Mouse (Mus musculus): ENCODE results near the gene Slc43a1. TPM values are rescaled to one million over a fixed set of nuclear protein-coding genes. Genes with fewer than 3 reads are reported as not detected.

Gene Slc43a1
- total and polyA plus RNA-seq, 2 experiments from 2014 or later, result 2.8 to 3.9 TPM

DNA sequence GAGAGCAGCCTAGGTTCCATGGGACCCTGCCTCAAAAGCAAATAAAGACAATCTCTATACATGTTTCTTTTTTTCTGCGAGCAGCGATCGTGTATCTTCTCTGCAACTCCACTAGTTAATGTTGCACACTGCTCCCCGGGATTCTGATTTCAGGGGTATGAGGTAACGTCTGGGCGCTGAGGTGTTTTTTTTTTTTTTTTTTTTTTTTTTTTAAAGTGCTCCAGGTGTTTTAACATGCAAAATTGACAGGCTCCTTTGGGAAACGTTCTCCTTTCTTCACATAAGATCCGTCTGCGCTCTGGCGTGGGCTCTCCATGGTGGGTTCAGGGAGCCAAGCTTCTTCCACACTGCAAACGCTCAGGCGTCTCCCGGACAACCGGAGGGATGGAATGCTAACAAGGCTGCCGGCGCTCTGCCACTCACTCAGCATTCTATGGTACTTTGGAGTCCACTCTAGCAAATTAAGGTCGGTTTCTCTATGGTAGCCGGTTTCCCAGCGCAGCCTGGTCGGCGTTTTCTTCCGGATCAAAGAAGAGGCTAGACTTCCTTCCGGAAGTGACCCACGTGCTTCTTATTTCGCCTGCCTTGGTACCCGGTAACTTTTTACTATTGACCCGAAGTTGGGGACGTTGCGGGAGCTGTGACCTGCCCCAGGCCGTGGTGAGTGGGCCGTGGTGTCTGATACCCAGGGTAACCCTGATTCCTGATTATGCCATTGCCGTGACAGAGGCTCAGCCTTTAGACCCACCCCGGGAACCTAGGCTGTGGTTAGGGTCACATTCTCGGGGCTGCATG lies 12.0 kb upstream of the Slc43a1 start, which contains the start of gene Timm10:
Gene Timm10, plus strand, starts transcription at position 510 of the 795 bp plus-strand sequence.
- peak within 1 kb of the TSS; percentile 68 for H3K4me3 ChIP-seq (ENCODE audit: low read depth, low read length)
- H3K9ac ChIP-seq (replicated peaks; ENCODE audit: low read depth, low read length), result peak within 1 kb of the TSS; percentile 69
- under 1% methylated on average over 34 of the region's 34 CpGs for WGBS
- H3K9me3 ChIP-seq (replicated peaks; ENCODE audit: control insufficient read depth, low read length), result no peaks in the 10 kb centered on the region
- peak within 1 kb of the TSS; percentile 92 for H3K4me2 ChIP-seq (ENCODE audit: low read depth, low read length)
- H3K27ac ChIP-seq (ENCODE audit: low read depth), result peak within 1 kb of the TSS; percentile 87
- H3K27me3 ChIP-seq (ENCODE audit: control insufficient read depth, insufficient read depth, low read length), result no peaks in the 10 kb centered on the region
- peaks cover 11% of the 10 kb centered on the region; the same call in 1 of the 2 replicates for H3K36me3 ChIP-seq (replicated peaks; ENCODE audit: control insufficient read depth, insufficient read depth, low read length)
- TF ChIP-seq EP300 (IDR thresholded peaks at IDR 0.05; ENCODE audit: low read depth), result peak; percentile 74
- TF ChIP-seq CTCF (IDR thresholded peaks at IDR 0.05; ENCODE audit: low read depth), result no peak
- peaks cover 11% of the 10 kb centered on the region for H3K4me1 ChIP-seq (ENCODE audit: control insufficient read depth, insufficient read depth)
- ATAC-seq (ENCODE audit: insufficient read depth, low read depth), result peak; percentile 79
- DNase-seq (ENCODE audit: low spot score), result peak; percentile 97

DNA sequence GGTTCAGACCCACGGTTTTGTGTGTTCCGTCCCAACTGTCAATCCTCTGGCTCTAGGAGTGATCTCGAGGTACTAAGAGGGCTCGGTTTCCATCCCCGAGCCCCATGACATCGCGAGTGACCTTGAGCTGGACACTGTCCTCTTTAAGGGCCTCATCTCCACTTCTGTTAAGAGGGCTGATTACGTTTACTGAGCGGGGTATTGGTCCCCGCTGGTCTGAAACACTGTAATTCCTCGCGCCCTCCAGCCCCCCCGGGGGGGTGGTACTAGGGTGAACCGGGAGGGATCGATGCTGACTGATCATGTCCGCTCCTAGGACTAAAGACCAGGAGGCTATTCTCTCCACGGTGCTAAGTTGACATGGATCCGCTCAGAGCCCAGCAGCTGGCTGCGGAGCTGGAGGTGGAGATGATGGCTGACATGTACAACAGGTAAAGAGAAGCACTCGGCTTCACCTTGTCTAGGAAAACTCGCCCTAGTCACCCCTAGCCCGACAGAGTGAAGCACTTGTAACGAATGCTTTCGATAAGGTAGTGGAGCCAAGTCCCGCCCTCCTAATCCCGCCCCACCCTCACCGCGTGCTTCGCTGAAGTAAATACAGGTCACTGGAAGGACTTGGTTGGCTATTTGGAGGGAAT lies 11.2 kb upstream of the Slc43a1 start:
- no peaks in the 10 kb centered on the region for H3K27me3 ChIP-seq (ENCODE audit: control insufficient read depth, insufficient read depth, low read length)
- under 1% methylated on average over 29 of the region's 29 CpGs for WGBS
- TF ChIP-seq CTCF (IDR thresholded peaks at IDR 0.05; ENCODE audit: low read depth) (no peak), EP300 (IDR thresholded peaks at IDR 0.05; ENCODE audit: low read depth) (no peak)
- H3K4me2 ChIP-seq (ENCODE audit: low read depth, low read length), result peak overlapping the region; percentile 92
- peak overlapping the region; percentile 69 for H3K9ac ChIP-seq (replicated peaks; ENCODE audit: low read depth, low read length)
- H3K27ac ChIP-seq (ENCODE audit: low read depth), result peak overlapping the region; percentile 87
- peaks cover 11% of the 10 kb centered on the region; the same call in 1 of the 2 replicates for H3K36me3 ChIP-seq (replicated peaks; ENCODE audit: control insufficient read depth, insufficient read depth, low read length)
- ATAC-seq (ENCODE audit: insufficient read depth, low read depth) (peak; percentile 40), DNase-seq (ENCODE audit: low spot score) (peak; percentile 47)
- H3K4me3 ChIP-seq (ENCODE audit: low read depth, low read length), result peak overlapping the region; percentile 68
- peaks cover 11% of the 10 kb centered on the region for H3K4me1 ChIP-seq (ENCODE audit: control insufficient read depth, insufficient read depth)
- no peaks in the 10 kb centered on the region for H3K9me3 ChIP-seq (replicated peaks; ENCODE audit: control insufficient read depth, low read length)

- no peaks in the 10 kb centered on the region for H3K9me3 ChIP-seq (replicated peaks; ENCODE audit: control insufficient read depth, low read length)
- no peaks in the 10 kb centered on the region for H3K27me3 ChIP-seq (ENCODE audit: control insufficient read depth, insufficient read depth, low read length)
- peak; percentile 90 for TF ChIP-seq CTCF (IDR thresholded peaks at IDR 0.05; ENCODE audit: low read depth)
- TF ChIP-seq EP300 (IDR thresholded peaks at IDR 0.05; ENCODE audit: low read depth), result no peak
- H3K9ac ChIP-seq (replicated peaks; ENCODE audit: low read depth, low read length), result no peak overlapping the region
- no peak overlapping the region for H3K4me2 ChIP-seq (ENCODE audit: low read depth, low read length)
- peaks cover 11% of the 10 kb centered on the region for H3K4me1 ChIP-seq (ENCODE audit: control insufficient read depth, insufficient read depth)
- H3K36me3 ChIP-seq (replicated peaks; ENCODE audit: control insufficient read depth, insufficient read depth, low read length), result peaks cover 11% of the 10 kb centered on the region; the same call in 1 of the 2 replicates
- H3K4me3 ChIP-seq (ENCODE audit: low read depth, low read length), result no peak overlapping the region
- ATAC-seq (ENCODE audit: insufficient read depth, low read depth) (peak; percentile 73), DNase-seq (ENCODE audit: low spot score) (peak; percentile 86)
- H3K27ac ChIP-seq (ENCODE audit: low read depth), result peak overlapping the region; percentile 39
- WGBS, result 25% methylated on average over 10 of the region's 10 CpGs
Observed at GRCm38 (mm10) chr2:84831666-84832391, 6.8 kb upstream of the Slc43a1 start.

- H3K27me3 ChIP-seq (ENCODE audit: control insufficient read depth, insufficient read depth, low read length), result peaks cover 13% of the 10 kb centered on the region
- no peak overlapping the region for H3K4me3 ChIP-seq (ENCODE audit: low read depth, low read length)
- H3K9ac ChIP-seq (replicated peaks; ENCODE audit: low read depth, low read length), result no peak overlapping the region
- H3K9me3 ChIP-seq (replicated peaks; ENCODE audit: control insufficient read depth, low read length), result no peaks in the 10 kb centered on the region
- no peaks in the 10 kb centered on the region for H3K36me3 ChIP-seq (replicated peaks; ENCODE audit: control insufficient read depth, insufficient read depth, low read length)
- DNase-seq (ENCODE audit: low spot score) (no peak), ATAC-seq (ENCODE audit: insufficient read depth, low read depth) (no peak)
- TF ChIP-seq CTCF (IDR thresholded peaks at IDR 0.05; ENCODE audit: low read depth), result no peak
- TF ChIP-seq EP300 (IDR thresholded peaks at IDR 0.05; ENCODE audit: low read depth), result no peak
- H3K4me2 ChIP-seq (ENCODE audit: low read depth, low read length), result no peak overlapping the region
- H3K4me1 ChIP-seq (ENCODE audit: control insufficient read depth, insufficient read depth), result peaks cover 15% of the 10 kb centered on the region; the same call in 1 of the 2 replicates
- no peak overlapping the region for H3K27ac ChIP-seq (ENCODE audit: low read depth)
- WGBS, result 63% methylated on average over 8 of the region's 8 CpGs
Observed at GRCm38 (mm10) chr2:84837107-84837506, 1.5 kb upstream of the Slc43a1 start.

Data from heart, postnatal 0 days (tissue).